Mouse (Mus musculus): ENCODE measurements around the gene Foxf1. TPM values are rescaled to one million over a fixed set of nuclear protein-coding genes. Genes with fewer than 3 reads are reported as not detected.

Gene Foxf1
- total and polyA plus RNA-seq, 3 experiments: not detected

- Histone ChIP-seq H3K9ac (ENCODE audit: insufficient read depth, low read depth) (no peak overlapping the region), H3K36me3 (replicated peaks in 1 of 2; ENCODE audit: control insufficient read depth in 1 of 2, insufficient read depth in 1 of 2, low read length in 1 of 2) (no peaks in the 10 kb centered on the region), H3K4me3 (replicated peaks in 1 of 3; ENCODE audit: low read depth in 2 of 3, low read length in 2 of 3, poor library complexity in 1 of 3) (no peak overlapping the region), H3K9me3 (replicated peaks; ENCODE audit: low read length) (peaks cover 3% of the 10 kb centered on the region), H3K4me1 (ENCODE audit: control insufficient read depth in 1 of 2, insufficient read depth in 2 of 2) (no peaks in the 10 kb centered on the region), H3K4me2 (ENCODE audit: insufficient read depth, low read depth, poor library complexity, severe bottlenecking) (no peak overlapping the region), H3K79me2 (replicated peaks; ENCODE audit: control insufficient read depth, extremely low read depth, insufficient read depth, poor library complexity, severe bottlenecking) (no peaks in the 10 kb centered on the region), H3K27me3 (replicated peaks) (peaks cover 88% of the 10 kb centered on the region), H3K27ac (ENCODE audit: insufficient read depth, low read depth) (no peak overlapping the region)
- dilution Hi-C loops (cut with MboI; ENCODE audit: extremely low pct_ligation_motif_present, extremely low pct_unique_long_range_greater_than_20kb, low sequenced_read_pairs) (no loop called here), in situ Hi-C loops (cut with MboI; ENCODE audit: low pct_ligation_motif_present, low pct_unique_long_range_greater_than_20kb, low sequenced_read_pairs) (loop anchor here (10.0 kb wide), 1 partner anchor 248 kb away; no protein-coding TSS in a partner anchor)
- TF ChIP-seq POLR2AphosphoS2 (IDR thresholded peaks at IDR 0.05; ENCODE audit: low read depth, low read length) (no peak), MYC (IDR thresholded peaks at IDR 0.05; ENCODE audit: low read depth, low read length) (no peak), BHLHE40 (IDR thresholded peaks at IDR 0.05; ENCODE audit: low read depth, low read length) (no peak), JUND (conservative IDR thresholded peaks at IDR 0.05; ENCODE audit: low read depth, low read length) (no peak)
- DNase-seq (ENCODE audit: extremely low read depth): no peak
Measured at GRCm38 (mm10) chr8:121062521-121062920, 21.7 kb upstream of the Foxf1 start.

GRCm38 (mm10) chr8:121063649-121064048 is 20.5 kb upstream of the Foxf1 start:
- H3K9me3 ChIP-seq (replicated peaks; ENCODE audit: low read length): peaks cover 3% of the 10 kb centered on the region
- no peak overlapping the region for H3K9ac ChIP-seq (ENCODE audit: insufficient read depth, low read depth)
- H3K36me3 ChIP-seq (replicated peaks in 1 of 2; ENCODE audit: control insufficient read depth in 1 of 2, insufficient read depth in 1 of 2, low read length in 1 of 2): no peaks in the 10 kb centered on the region
- peaks cover 84% of the 10 kb centered on the region for H3K27me3 ChIP-seq (replicated peaks)
- no peak for TF ChIP-seq JUN (IDR thresholded peaks at IDR 0.05; ENCODE audit: insufficient read depth, low read depth, low read length)
- no peak for TF ChIP-seq ZC3H11A (IDR thresholded peaks at IDR 0.05; ENCODE audit: low read depth, low read length)
- TF ChIP-seq TCF12 (IDR thresholded peaks at IDR 0.05; ENCODE audit: low read depth, low read length): no peak
- TF ChIP-seq CHD2 (IDR thresholded peaks at IDR 0.05; ENCODE audit: low read length): no peak
- TF ChIP-seq JUND (conservative IDR thresholded peaks at IDR 0.05; ENCODE audit: low read depth, low read length): no peak
- no peak for TF ChIP-seq NELFE (IDR thresholded peaks at IDR 0.05; ENCODE audit: low read depth, low read length)
- no peak for TF ChIP-seq HCFC1 (IDR thresholded peaks at IDR 0.05; ENCODE audit: low read depth, low read length)
- no peak for TF ChIP-seq GABPA (IDR thresholded peaks at IDR 0.05; ENCODE audit: insufficient replicate concordance, low read depth, low read length)
- TF ChIP-seq USF1 (IDR thresholded peaks at IDR 0.05; ENCODE audit: low read depth, low read length): no peak
- TF ChIP-seq NRF1 (IDR thresholded peaks at IDR 0.05; ENCODE audit: low read depth, low read length): no peak
- TF ChIP-seq TBP (conservative IDR thresholded peaks at IDR 0.05; ENCODE audit: low read depth, low read length): no peak
- no peak for TF ChIP-seq UBTF (IDR thresholded peaks at IDR 0.05; ENCODE audit: low read depth, low read length)
- no peak for TF ChIP-seq EP300 (IDR thresholded peaks at IDR 0.05; ENCODE audit: low read length)
- TF ChIP-seq MAX (IDR thresholded peaks at IDR 0.05; ENCODE audit: low read length): no peak
- no peak for TF ChIP-seq RCOR1 (conservative IDR thresholded peaks at IDR 0.05; ENCODE audit: low read depth, low read length)
- no peak for TF ChIP-seq ETS1 (conservative IDR thresholded peaks at IDR 0.05; ENCODE audit: low read depth, low read length)
- no peak for TF ChIP-seq MAFK (IDR thresholded peaks at IDR 0.05; ENCODE audit: insufficient replicate concordance, low read length)
- no peak for TF ChIP-seq MAZ (IDR thresholded peaks at IDR 0.05; ENCODE audit: low read depth, low read length)
- TF ChIP-seq MEF2A (IDR thresholded peaks at IDR 0.05; ENCODE audit: borderline replicate concordance, low read depth, low read length): no peak
- no peak overlapping the region for H3K4me3 ChIP-seq (replicated peaks in 1 of 3; ENCODE audit: low read depth in 2 of 3, low read length in 2 of 3, poor library complexity in 1 of 3)
- H3K79me2 ChIP-seq (replicated peaks; ENCODE audit: control insufficient read depth, extremely low read depth, insufficient read depth, poor library complexity, severe bottlenecking): no peaks in the 10 kb centered on the region
- H3K27ac ChIP-seq (ENCODE audit: insufficient read depth, low read depth): no peak overlapping the region
- dilution Hi-C loops (cut with MboI; ENCODE audit: extremely low pct_ligation_motif_present, extremely low pct_unique_long_range_greater_than_20kb, low sequenced_read_pairs): no loop called here
- DNase-seq (ENCODE audit: extremely low read depth): no peak
- no peak overlapping the region for H3K4me2 ChIP-seq (ENCODE audit: insufficient read depth, low read depth, poor library complexity, severe bottlenecking)
- in situ Hi-C loops (cut with MboI; ENCODE audit: low pct_ligation_motif_present, low pct_unique_long_range_greater_than_20kb, low sequenced_read_pairs): loop anchor here (10.0 kb wide), 1 partner anchor 249 kb away; no protein-coding TSS in a partner anchor
- H3K4me1 ChIP-seq (ENCODE audit: control insufficient read depth in 1 of 2, insufficient read depth in 2 of 2): no peaks in the 10 kb centered on the region

Measured in CH12.LX (cell line).